ENCODE assay signal across 25 mouse cellular contexts in the genomic region with DNA sequence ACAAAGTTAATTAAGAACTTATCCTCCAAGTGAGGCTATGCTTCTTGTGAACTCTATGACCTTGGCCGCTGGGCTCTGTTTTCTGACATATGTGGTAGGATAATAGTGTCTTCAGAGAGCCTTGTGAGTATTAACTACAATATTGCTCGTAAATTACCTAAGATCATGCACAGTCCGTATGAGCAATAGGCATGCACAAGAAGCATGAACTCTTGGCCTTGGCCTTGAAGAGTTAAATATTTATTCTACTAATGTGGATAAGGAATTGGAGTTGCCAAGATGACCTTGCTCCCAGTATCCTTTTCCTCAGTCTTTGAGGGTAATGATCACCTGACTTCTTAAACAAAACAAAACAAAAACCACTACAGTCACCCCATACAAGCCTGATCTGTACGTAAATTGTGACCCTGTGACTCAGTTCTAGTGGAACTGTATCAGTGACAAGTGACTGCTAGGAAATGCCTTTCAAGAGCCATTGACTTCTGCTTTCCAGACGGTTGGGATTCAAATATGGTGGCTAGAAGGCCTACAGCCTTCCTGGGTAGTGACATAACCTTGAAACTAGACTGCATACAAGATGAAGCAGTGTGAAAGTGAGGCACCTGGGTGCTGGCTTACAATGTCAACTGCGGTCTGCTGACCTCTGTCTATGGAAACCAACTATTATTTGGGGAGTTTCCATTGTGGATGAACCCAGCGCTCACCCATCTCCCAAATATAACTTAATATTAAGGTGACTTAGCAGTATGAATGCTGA. TPM values are rescaled to one million over a fixed set of nuclear protein-coding genes. Genes with fewer than 3 reads are reported as not detected.
DNase-seq lines count a peak whose midpoint lies in the region; ATAC-seq and TF ChIP-seq lines count a peak whose summit lies in the region.
"Had no signal": no experiment of that assay in that cellular context is flagged by ENCODE, and none has a peak within 500 bp of the region (broad histone marks: within the 10 kb centered on the region; RNA-seq: fewer than 3 reads in every experiment).

No protein-coding gene starts in this region.

- TF ChIP-seq POLR2A in CH12.LX (IDR thresholded peaks at IDR 0.05; ENCODE audit: low read depth, low read length) = no peak

- H3K27me3 ChIP-seq in heart, embryonic 11.5 days (ENCODE audit: control insufficient read depth, insufficient read depth, low read length) = no peaks in the 10 kb centered on the region
- no peaks in the 10 kb centered on the region for H3K27me3 ChIP-seq in kidney, embryonic 16.5 days (ENCODE audit: insufficient read depth, low read length)
- H3K27me3 ChIP-seq in CH12.LX (replicated peaks) = peaks cover 4% of the 10 kb centered on the region
- no peaks in the 10 kb centered on the region for H3K27me3 ChIP-seq in splenic B cell, adult 2 months (ENCODE audit: control insufficient read depth, insufficient read depth, low read length, poor library complexity, severe bottlenecking)
- H3K27me3 ChIP-seq: embryonic facial prominence, embryonic 15.5 days; forebrain, embryonic 12.5 days; kidney, embryonic 15.5 days; lung, embryonic 15.5 days; midbrain, embryonic 12.5 days; neural tube, embryonic 13.5 days had no signal

- H3K36me3 ChIP-seq in heart, embryonic 11.5 days (ENCODE audit: control insufficient read depth, insufficient read depth, low read length) = no peaks in the 10 kb centered on the region
- H3K36me3 ChIP-seq in kidney, embryonic 16.5 days (ENCODE audit: insufficient read depth, low read length) = no peaks in the 10 kb centered on the region
- no peaks in the 10 kb centered on the region for H3K36me3 ChIP-seq in CH12.LX (replicated peaks in 1 of 2; ENCODE audit: control insufficient read depth in 1 of 2, insufficient read depth in 1 of 2, low read length in 1 of 2)
- H3K36me3 ChIP-seq in splenic B cell, adult 2 months (ENCODE audit: control insufficient read depth, insufficient read depth, low read length, poor library complexity, severe bottlenecking) = no peaks in the 10 kb centered on the region
- H3K36me3 ChIP-seq: embryonic facial prominence, embryonic 10.5 days; embryonic facial prominence, embryonic 15.5 days; forebrain, embryonic 12.5 days; hindbrain, embryonic 10.5 days; kidney, embryonic 15.5 days; lung, embryonic 15.5 days; midbrain, embryonic 12.5 days; neural tube, embryonic 13.5 days had no signal

- in situ Hi-C loops in CH12.LX (cut with MboI; ENCODE audit: low pct_ligation_motif_present, low pct_unique_long_range_greater_than_20kb, low sequenced_read_pairs) = loop anchor here (10.0 to 25.0 kb wide), 3 partner anchors 206 to 479 kb away; a partner anchor contains a TSS

- 0 out of 2 replicates have a peak overlapping the region, but pooled peaks have one; percentile 12 for H3K27ac ChIP-seq in heart, embryonic 11.5 days (ENCODE audit: low read depth, low read length)
- no peak overlapping the region for H3K27ac ChIP-seq in kidney, embryonic 16.5 days (ENCODE audit: low read length)
- H3K27ac ChIP-seq in CH12.LX (ENCODE audit: insufficient read depth, low read depth) = no peak overlapping the region
- H3K27ac ChIP-seq: embryonic facial prominence, embryonic 10.5 days; embryonic facial prominence, embryonic 15.5 days; forebrain, embryonic 12.5 days; hindbrain, embryonic 10.5 days; lung, embryonic 15.5 days; midbrain, embryonic 12.5 days; neural tube, embryonic 13.5 days had no signal

- H3K4me1 ChIP-seq in heart, embryonic 11.5 days (ENCODE audit: control insufficient read depth, insufficient read depth, low read length) = peaks cover 3% of the 10 kb centered on the region; the same call in 1 of the 2 replicates
- peaks cover 12% of the 10 kb centered on the region; the same call in 1 of the 2 replicates for H3K4me1 ChIP-seq in kidney, embryonic 16.5 days (ENCODE audit: insufficient read depth, low read length)
- peaks cover 0 to 26% of the 10 kb centered on the region in 2 experiments; a peak in 2 of 4 replicates for H3K4me1 ChIP-seq in CH12.LX (ENCODE audit: control insufficient read depth in 1 of 2, insufficient read depth in 2 of 2)
- H3K4me1 ChIP-seq: embryonic facial prominence, embryonic 15.5 days; hindbrain, embryonic 10.5 days had no signal

- no peak overlapping the region for H3K4me3 ChIP-seq in heart, embryonic 11.5 days (ENCODE audit: low read depth, low read length)
- no peak overlapping the region for H3K4me3 ChIP-seq in kidney, embryonic 16.5 days (ENCODE audit: low read length)
- H3K4me3 ChIP-seq in CH12.LX (replicated peaks in 1 of 3; ENCODE audit: low read depth in 2 of 3, low read length in 2 of 3, poor library complexity in 1 of 3) = no peak overlapping the region
- H3K4me3 ChIP-seq: embryonic facial prominence, embryonic 10.5 days; embryonic facial prominence, embryonic 15.5 days; forebrain, embryonic 12.5 days; hindbrain, embryonic 10.5 days; kidney, embryonic 15.5 days; lung, embryonic 15.5 days; midbrain, embryonic 12.5 days; neural tube, embryonic 13.5 days had no signal

- no peak for DNase-seq in heart, adult 9 months (ENCODE audit: low spot score in 2 of 2)
- peak; percentile 67 for DNase-seq in kidney, adult 9 months
- peak; percentile 89 for DNase-seq in CH12.LX (ENCODE audit: extremely low read depth)
- peak; percentile 3 for DNase-seq in splenic B cell, adult 2 months (ENCODE audit: low read depth, low spot score)
- DNase-seq: adrenal gland, postnatal 25 days; cerebellum, adult 18-20 months; forebrain, postnatal 0 days; gastrocnemius, postnatal 14 days; layer of hippocampus, adult 9-11 months; right cerebral cortex, postnatal 4 days; thymus, postnatal 4 days had no signal

- H3K9me3 ChIP-seq in heart, embryonic 11.5 days (replicated peaks; ENCODE audit: control insufficient read depth, low read length) = no peaks in the 10 kb centered on the region
- H3K9me3 ChIP-seq in kidney, embryonic 16.5 days (ENCODE audit: low read length) = no peaks in the 10 kb centered on the region
- H3K9me3 ChIP-seq in CH12.LX (replicated peaks; ENCODE audit: low read length) = peaks cover 4% of the 10 kb centered on the region
- H3K9me3 ChIP-seq: embryonic facial prominence, embryonic 10.5 days; embryonic facial prominence, embryonic 15.5 days; forebrain, embryonic 12.5 days; hindbrain, embryonic 10.5 days; kidney, embryonic 15.5 days; lung, embryonic 15.5 days; midbrain, embryonic 12.5 days; neural tube, embryonic 13.5 days had no signal

- dilution Hi-C loops in CH12.LX (cut with MboI; ENCODE audit: extremely low pct_ligation_motif_present, extremely low pct_unique_long_range_greater_than_20kb, low sequenced_read_pairs) = no loop called here

- WGBS in heart, embryonic 11.5 days (ENCODE audit: insufficient replicate concordance) = 78% methylated on average over 7 of the region's 7 CpGs
- 77% methylated on average over 7 of the region's 7 CpGs for WGBS in kidney, embryonic 16.5 days

- peak; percentile 86 for TF ChIP-seq EP300 in CH12.LX (IDR thresholded peaks at IDR 0.05; ENCODE audit: low read length)

- H3K9ac ChIP-seq in heart, embryonic 11.5 days (ENCODE audit: low read depth, low read length) = no peak overlapping the region
- no peak overlapping the region for H3K9ac ChIP-seq in kidney, embryonic 16.5 days (replicated peaks; ENCODE audit: low read length)
- H3K9ac ChIP-seq in CH12.LX (ENCODE audit: insufficient read depth, low read depth) = no peak overlapping the region
- H3K9ac ChIP-seq: embryonic facial prominence, embryonic 15.5 days; forebrain, embryonic 12.5 days; forebrain, postnatal 0 days; kidney, embryonic 15.5 days; lung, embryonic 15.5 days; midbrain, embryonic 12.5 days; neural tube, embryonic 13.5 days had no signal

- ATAC-seq in heart, embryonic 11.5 days (replicated peaks; ENCODE audit: insufficient number of reproducible peaks, low FRiP score, low TSS enrichment) = no peak
- ATAC-seq in kidney, embryonic 16.5 days (ENCODE audit: low FRiP score, low TSS enrichment) = no peak
- ATAC-seq in megakaryocyte progenitor cell, adult 5-6 weeks (replicated peaks; ENCODE audit: poor library complexity) = no peak
- ATAC-seq: CD4-positive, CD25-positive, alpha-beta regulatory T cell, adult 4 months; hindbrain, embryonic 16.5 days had no signal

- H3K79me2 ChIP-seq in CH12.LX (replicated peaks; ENCODE audit: control insufficient read depth, extremely low read depth, insufficient read depth, poor library complexity, severe bottlenecking) = no peaks in the 10 kb centered on the region

- TF ChIP-seq CTCF in CH12.LX (conservative IDR thresholded peaks at IDR 0.05 in 1 of 2, IDR thresholded peaks at IDR 0.05 in 1 of 2; ENCODE audit: low read depth in 2 of 2, low read length in 2 of 2) = no peak

- TF ChIP-seq RAD21 in CH12.LX (IDR thresholded peaks at IDR 0.05; ENCODE audit: low read depth, low read length) = no peak; the same call in none of the 2 replicates

- H3K4me2 ChIP-seq in heart, embryonic 11.5 days = no peak overlapping the region
- no peak overlapping the region for H3K4me2 ChIP-seq in kidney, embryonic 16.5 days (replicated peaks; ENCODE audit: low read depth, low read length)
- peak overlapping the region; percentile 11; the same call in 1 of the 2 replicates for H3K4me2 ChIP-seq in CH12.LX (ENCODE audit: insufficient read depth, low read depth, poor library complexity, severe bottlenecking)
- H3K4me2 ChIP-seq: embryonic facial prominence, embryonic 15.5 days; forebrain, embryonic 12.5 days; kidney, embryonic 15.5 days; liver, embryonic 11.5 days; lung, embryonic 15.5 days; midbrain, embryonic 12.5 days; neural tube, embryonic 13.5 days had no signal

TF ChIP-seq in CH12.LX, 34 proteins besides CTCF, POLR2A, EP300 and RAD21 (continues in another document):
- TF ChIP-seq JUND (conservative IDR thresholded peaks at IDR 0.05; ENCODE audit: low read depth, low read length) (peak; percentile 58; the same call in 1 of the 2 replicates), MAX (IDR thresholded peaks at IDR 0.05; ENCODE audit: low read length) (peak; percentile 41; the same call in 1 of the 2 replicates), ELF1 (IDR thresholded peaks at IDR 0.05; ENCODE audit: low read depth, low read length) (peak; percentile 19; the same call in 1 of the 2 replicates), TCF12 (IDR thresholded peaks at IDR 0.05; ENCODE audit: low read depth, low read length) (peak; percentile 50), NELFE (IDR thresholded peaks at IDR 0.05; ENCODE audit: low read depth, low read length) (no peak), MEF2A (IDR thresholded peaks at IDR 0.05; ENCODE audit: borderline replicate concordance, low read depth, low read length) (peak; percentile 68; the same call in 1 of the 2 replicates), MAFK (IDR thresholded peaks at IDR 0.05; ENCODE audit: insufficient replicate concordance, low read length) (peak; percentile 84), SIN3A (IDR thresholded peaks at IDR 0.05; ENCODE audit: low read length) (peak; percentile 63; the same call in 1 of the 2 replicates)

RNA-seq across cellular contexts. Expression of a gene that starts 40.4 kb away (rescaled TPM):
- polyA plus RNA-seq in heart, embryonic 11.5 days (2014; fragmentation: Nextera tagmentation; extraction: Ambion mirVana) = 6.4 and 11.6 TPM in 2 replicates
- polyA plus RNA-seq in kidney, embryonic 16.5 days (2015; fragmentation: Nextera tagmentation; extraction: Ambion mirVana) = 8.4 and 8.8 TPM in 2 replicates
- total RNA-seq in CH12.LX (2012; rRNA removed) = 0.25 and 0.38 TPM in 2 replicates
- total RNA-seq in CH12.LX (2014; rRNA removed) = 0.26 and 0.45 TPM in 2 replicates
- 0.39 and 0.42 TPM in 2 replicates for polyA plus RNA-seq in CH12.LX (2012; ENCODE audit: insufficient read length, low read depth)
- total RNA-seq in megakaryocyte progenitor cell, adult 5-6 weeks (2015) = 1.9 and 2.0 TPM in 2 replicates
- total RNA-seq in megakaryocyte progenitor cell, adult 5-6 weeks (2017) = 2.9 and 3.8 TPM in 2 replicates

Comparison
In these comparisons a context has a peak if more than half of its experiments do, and no peak if none do; other contexts are left out.
1. DNase-seq: peak in kidney, adult 9 months (single experiment), CH12.LX (single experiment) and splenic B cell, adult 2 months (single experiment); none in heart, adult 9 months (0 of 2).